Mouse (Mus musculus) right cerebral cortex, postnatal 10 days (tissue): ENCODE measurements around the gene Clca3a1.

ENCODE experiments used
- DNase-seq, 2 experiments: peaks; one replicate each; pipeline ENCODE4 v3.0.0; 2021; ENCODE audit warnings: low spot score in 2 of 2

Gene Clca3a1

DNA sequence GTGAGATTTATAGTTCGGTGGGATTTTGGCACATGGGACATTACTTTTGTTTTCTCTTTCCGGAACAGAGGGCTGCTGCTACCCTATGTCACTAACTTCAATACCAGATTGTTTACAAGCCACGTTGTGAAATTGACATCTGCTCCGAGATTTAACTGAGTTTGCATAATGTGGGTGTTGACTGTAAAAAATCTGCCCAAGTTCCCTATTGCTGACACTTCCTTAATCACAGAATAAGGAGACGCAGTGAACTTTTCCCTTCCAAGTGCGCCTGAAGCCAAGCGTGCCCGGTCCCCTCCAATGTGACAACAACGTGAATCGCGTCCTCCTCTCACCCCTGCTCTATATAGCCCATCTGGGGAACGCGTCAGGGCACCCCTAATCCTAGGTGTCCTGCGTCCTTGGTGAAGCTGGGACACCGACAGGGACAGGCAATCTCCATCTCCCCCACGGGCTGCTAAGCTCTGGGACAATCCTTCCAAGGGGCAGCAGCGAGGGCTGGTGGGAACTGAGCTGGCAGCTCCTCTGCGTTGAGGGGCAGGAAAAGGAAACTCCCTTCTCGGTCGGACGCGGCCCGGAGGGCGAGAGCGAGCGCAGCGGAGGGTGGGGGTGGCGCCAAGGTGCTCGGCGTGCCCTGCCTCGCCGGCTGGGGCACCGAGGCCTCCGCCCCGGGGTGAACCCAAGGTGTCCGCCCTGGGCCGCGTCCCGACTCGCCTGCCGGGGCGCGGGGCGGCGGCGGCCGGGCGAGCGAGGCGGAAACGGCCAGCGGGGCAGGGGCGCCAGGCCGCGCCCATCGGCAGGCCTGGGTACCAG lies 41.5 kb downstream of the Clca3a1 start:
- peak; percentile 67 to 70 for DNase-seq

GRCm38 (mm10) chr3:144718706-144719087 lies 42.1 kb downstream of the Clca3a1 start:
- DNase-seq, result peak; percentile 42 to 52

- peak in 1 of 2 experiments; percentile 31 for DNase-seq
Observed at GRCm38 (mm10) chr3:144717835-144718234, 42.9 kb downstream of the Clca3a1 start.

DNA sequence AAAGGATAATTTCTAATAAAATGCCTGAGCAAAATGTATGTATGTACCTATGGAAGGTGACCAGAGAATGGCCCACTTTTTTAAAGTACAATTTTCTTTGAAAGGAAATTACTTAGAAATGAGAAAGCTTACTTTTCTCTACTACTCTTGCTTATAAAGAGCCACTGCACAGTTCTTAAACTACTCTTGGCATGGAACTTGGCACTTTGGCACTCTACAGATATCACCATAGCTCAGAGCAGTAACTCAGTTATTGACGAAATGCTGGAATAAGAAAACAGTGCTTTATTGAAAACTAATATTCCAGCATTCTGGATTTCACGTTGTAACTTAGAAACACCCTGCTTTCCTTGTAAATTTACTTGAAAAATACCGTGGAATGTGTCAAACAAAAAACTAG lies 43.7 kb downstream of the Clca3a1 start:
- no peak for DNase-seq

GRCm38 (mm10) chr3:144715901-144716300 lies 44.9 kb downstream of the Clca3a1 start:
- DNase-seq, result no peak

GRCm38 (mm10) chr3:144715033-144715432 lies 45.7 kb downstream of the Clca3a1 start:
- DNase-seq, result peak in 1 of 2 experiments; percentile 23

DNA sequence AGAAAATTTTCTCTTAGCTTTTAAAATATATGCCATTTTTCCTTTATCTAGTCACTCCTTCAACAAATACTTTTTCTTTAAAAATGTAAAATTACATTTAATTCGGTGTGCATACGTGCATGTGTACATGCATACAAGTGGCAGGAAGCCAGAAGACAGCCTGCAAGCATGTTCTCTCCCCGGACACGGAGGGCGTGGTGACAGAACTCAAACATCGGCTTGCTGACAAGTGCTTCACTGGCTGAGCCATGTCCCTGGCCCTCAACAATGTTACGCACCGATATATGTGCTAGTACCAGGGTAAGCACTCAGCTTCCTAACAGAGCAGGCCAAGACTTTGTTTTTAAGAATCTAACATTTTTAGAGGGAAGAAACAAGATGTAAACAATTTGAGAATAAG lies 46.2 kb downstream of the Clca3a1 start:
- peak in 1 of 2 experiments; percentile 33 for DNase-seq

DNA sequence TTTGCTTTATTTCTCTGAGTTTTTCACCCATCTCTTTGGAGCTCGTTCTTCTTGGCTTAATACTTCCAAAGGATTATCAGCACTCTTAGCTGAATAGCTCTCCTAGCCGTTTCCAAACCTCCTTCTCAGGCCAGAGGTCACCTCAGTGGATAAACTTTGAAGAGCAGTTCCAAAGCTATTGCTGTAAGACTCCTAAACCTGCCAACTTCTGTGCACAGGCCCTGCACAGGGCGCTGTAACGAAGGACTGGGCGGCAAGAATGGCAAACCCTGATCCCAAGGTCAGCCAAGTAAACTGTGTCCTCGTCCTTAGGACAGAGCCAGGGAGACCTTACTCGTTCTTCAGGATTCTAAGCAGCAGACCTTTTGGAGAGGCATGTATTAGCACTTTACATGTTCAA lies 46.7 kb downstream of the Clca3a1 start:
- DNase-seq, result peak in 1 of 2 experiments; percentile 23

DNA sequence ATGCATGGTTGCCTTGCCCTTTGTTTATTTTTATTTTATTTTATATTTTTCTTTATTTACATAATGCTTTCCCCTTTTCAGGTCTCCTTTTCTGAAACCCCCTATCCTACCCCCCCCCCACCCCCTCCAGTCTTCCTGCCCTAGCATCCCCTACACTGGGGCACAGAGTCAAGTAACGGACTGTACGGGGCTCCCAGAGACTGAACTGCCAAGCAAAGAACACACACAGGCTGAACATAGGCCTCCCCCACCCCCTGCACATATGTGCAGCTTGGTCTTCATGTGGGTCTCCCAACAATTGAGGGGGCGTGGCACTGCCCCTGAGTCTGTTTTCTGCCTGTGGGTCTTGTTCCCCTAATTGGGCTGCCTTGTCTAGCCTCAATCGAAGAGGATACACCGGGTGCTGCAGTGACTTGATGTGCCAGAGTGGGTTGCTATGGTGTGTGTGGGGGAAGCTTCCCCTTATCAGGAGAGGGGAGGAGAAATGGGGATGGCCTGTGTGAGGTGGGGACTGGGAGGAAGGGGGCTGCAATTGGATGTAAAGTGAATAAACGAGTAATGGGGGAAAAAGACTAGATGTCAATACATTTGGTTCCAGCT lies 49.1 kb downstream of the Clca3a1 start:
- no peak for DNase-seq

DNA sequence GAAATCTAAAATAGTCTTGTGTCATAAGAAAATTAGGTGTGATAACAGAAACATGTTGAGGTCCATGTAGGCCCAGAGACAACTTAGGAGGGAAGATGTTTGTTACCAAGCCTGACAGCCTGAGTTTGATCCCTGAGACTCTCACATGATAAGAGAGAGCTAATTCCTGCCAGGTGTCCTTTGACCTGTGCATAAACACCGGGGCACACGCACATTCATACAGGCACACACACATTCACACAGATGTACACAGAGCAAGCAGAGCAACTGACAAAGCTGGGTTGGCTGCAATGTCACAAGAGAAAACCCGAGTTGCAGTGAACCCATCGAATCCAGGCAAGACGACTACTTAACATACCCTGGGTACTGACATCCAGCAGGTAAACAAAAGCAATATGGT lies 52.2 kb downstream of the Clca3a1 start:
- DNase-seq, result no peak

DNA sequence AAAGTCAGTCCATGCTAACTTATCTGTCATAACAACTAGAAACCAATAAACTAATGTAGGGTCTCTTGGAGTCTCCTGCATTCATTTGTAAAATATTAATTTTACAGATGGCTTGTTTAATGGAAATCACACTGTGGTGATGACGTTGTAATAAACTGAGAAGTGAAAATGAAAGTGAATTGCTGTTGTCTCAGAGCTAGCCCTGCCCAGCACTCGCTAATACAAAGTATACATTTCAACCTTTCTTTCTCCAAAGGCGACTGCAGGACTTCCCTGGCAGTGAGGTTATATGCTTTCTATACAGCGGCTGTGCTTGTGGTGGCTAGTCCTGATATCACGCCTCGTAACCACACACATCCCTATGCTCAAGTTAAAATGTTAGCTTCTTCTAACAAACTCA lies 56.8 kb downstream of the Clca3a1 start:
- no peak for DNase-seq

DNA sequence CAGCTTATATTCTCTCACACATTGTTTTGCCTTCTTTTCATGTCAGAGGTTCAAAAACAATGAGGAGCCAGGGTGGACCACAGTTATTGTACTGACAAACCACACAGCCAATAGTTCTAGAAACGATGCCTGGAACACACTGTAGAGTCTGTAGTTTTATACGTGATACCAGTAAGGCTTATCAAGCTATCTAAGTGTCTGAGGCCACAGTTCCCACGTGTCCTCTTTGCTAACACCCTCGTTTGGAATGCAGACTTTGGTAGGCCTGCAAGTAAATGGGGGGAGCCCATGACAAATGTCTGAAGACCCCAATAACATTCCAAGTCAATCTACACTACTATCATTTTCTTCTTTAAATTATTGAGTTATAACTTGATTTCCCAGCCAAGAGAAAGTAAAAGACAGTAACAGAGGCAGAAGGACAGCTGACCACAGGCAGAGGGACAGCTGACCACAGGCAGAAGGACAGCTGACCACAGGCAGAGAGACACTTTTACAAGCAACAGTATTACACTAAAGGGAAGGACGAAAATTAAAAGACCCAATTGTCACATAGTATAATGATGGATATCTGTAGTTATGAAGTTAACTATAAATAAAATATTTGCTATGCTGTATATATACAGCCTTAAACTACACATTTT lies 61.9 kb downstream of the Clca3a1 start:
- DNase-seq, result no peak

DNA sequence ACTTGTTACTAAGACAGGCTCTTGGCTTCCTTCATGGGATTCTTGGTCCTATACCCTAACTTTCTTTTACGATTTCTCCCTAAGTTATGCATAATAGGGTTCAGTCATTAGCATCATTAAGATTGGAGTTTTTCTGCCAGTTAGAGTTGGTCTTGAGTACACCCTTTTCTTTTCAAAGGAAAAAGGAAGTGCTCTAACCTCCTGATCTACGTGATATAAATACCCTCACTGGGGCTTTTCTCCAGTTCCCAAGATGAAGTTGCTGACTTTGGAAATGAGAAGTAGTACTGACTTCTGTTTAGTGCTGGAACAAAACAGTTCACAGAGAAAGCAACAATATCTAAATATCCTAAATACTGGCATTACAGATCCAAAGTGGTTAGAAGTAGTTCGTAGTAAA lies 62.8 kb downstream of the Clca3a1 start:
- DNase-seq, result no peak

DNA sequence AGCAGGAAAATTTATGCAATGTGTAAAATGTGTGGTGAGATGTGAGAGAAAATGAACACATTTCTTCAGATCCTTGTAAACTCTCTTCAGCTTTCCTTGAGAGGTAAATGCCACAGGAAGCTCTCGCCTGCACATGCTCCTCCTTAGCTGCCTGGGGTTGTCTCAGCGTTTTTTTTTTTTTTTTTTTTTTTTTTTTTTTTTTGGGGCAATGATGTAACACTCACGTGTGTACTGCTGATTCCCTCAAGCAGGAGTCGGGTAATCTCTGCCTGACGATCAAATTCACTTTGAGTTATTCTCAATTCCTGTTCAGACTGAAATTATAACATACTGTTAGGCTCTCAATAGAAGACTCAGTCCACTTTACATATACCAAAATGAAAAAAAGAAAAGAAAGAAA lies 63.6 kb downstream of the Clca3a1 start:
- no peak for DNase-seq

- DNase-seq, result no peak
Observed at GRCm38 (mm10) chr3:144694941-144695340, 65.8 kb downstream of the Clca3a1 start.

GRCm38 (mm10) chr3:144694040-144694439 lies 66.7 kb downstream of the Clca3a1 start:
- DNase-seq, result no peak

GRCm38 (mm10) chr3:144692052-144692451 lies 68.7 kb downstream of the Clca3a1 start:
- DNase-seq, result no peak

DNA sequence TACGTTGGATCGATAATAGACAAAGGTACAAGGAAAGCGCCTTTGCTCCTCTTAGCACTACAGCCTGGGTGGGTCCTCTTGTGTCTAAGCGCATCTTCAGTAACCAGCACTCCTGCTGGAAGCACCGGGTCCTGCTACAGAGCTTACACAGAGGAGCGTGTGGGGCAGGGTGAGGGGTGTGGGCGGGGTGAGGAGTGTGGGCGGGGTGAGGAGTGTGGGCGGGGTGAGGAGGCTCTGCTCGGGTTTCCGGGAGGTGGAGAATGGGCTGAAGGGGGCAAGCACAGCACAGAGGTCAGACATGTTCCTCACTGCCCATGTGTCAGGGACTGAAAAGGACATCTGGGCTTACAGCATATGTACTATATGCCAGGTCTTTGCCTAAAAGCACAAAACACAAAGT lies 71.5 kb downstream of the Clca3a1 start:
- DNase-seq, result no peak

GRCm38 (mm10) chr3:144688284-144688683 lies 72.5 kb downstream of the Clca3a1 start:
- DNase-seq, result peak in 1 of 2 experiments; percentile 21

- peak in 1 of 2 experiments; percentile 22 for DNase-seq
Observed at GRCm38 (mm10) chr3:144687618-144688017, 73.2 kb downstream of the Clca3a1 start.

GRCm38 (mm10) chr3:144686146-144686545 lies 74.6 kb downstream of the Clca3a1 start:
- DNase-seq, result no peak

GRCm38 (mm10) chr3:144683136-144683814 lies 77.5 kb downstream of the Clca3a1 start:
- DNase-seq, result peak in 1 of 2 experiments; percentile 12
